Mouse (Mus musculus) frontal cortex, postnatal 25 days (tissue): ENCODE measurements around the gene Ptpn11.

Experiments used
- DNase-seq, 2 experiments: peaks; one replicate each; pipeline ENCODE4 v3.0.0; 2022; ENCODE audit warnings: low spot score in 2 of 2

Ptpn11 gene

DNA sequence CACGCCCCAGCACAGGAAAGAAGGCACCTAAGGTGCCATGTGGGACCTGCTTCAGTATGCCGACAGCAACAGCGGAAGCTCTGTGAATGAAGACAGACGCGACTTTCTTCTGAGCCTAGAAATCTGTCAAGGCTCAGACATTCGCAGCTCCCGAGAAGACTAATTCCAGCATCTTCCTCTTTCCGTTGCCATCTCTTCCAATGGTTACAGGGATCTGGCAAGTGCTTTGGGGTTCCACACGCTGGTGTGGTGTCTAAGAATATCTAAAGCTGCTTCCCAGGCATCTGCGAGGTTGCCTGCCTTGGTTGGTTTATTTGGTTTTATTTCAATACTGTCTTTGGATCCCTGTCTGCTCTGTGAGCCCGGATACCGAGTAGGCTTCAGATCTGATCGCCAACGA, 65.6 kb downstream of the Ptpn11 start:
- DNase-seq, result no peak

DNA sequence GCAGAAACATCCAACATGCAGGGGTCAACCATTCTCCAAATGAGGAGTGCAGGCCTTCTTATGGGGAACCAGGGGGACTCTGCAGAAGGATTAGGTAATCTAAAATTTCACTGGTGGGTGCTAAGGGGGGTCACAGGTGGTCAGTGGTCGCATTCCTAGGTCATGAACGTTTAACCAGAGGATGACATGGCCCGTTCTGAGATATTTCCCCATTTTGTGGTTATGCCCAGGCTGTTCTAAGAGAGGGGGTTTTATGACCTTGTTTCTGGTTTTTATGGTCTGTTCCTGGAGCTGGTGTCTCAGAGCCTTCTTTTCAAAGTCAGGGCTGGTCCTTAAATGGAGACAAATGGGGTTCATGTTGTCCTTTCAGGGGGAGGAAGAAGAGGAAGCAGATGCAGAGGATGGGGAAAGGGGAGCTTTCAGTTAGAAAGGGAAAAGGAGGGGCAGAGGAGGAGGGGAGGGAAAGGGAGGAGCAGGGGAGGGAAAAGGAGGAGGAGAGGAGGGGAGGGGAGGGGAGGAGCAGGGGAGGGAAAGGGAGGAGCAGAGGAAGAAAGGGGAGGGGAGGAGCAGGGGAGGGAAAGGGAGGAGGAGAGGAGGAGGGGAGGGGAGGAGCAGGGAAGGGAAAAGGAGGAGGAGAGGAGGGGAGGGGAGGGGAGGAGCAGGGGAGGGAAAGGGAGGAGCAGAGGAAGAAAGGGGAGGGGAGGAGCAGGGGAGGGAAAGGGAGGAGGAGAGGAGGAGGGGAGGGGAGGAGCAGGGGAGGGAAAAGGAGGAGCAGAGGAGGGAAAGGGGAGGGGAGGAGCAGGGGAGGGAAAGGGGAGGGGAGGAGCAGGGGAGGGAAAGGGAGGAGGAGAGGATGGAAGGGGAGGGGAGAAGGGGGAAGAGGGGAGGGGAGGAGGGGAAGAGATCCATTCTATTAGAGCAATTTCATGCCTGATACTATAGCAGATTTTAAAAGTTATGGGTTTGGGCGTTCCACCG, 66.7 kb downstream of the Ptpn11 start:
- no peak for DNase-seq

DNA sequence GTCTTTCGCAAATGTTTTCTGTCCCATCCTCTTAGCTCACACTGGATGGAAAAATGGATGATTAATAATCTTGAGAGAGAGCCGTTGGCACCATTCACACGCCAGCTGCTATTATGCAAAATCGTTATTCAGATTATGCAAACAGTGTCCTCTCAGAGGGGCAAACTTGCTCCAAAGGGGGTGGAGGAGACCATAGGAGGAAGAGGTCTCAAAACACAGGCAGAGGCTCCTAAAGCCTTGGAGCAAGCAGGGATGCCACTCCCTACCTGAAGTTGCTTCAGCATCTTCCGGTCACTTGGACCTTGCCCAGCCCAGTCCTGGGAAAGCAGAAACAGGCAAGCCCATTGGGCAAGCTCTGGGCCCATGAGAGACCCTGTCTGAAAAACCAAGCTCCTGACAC, 67.8 kb downstream of the Ptpn11 start:
- DNase-seq, result no peak

DNA sequence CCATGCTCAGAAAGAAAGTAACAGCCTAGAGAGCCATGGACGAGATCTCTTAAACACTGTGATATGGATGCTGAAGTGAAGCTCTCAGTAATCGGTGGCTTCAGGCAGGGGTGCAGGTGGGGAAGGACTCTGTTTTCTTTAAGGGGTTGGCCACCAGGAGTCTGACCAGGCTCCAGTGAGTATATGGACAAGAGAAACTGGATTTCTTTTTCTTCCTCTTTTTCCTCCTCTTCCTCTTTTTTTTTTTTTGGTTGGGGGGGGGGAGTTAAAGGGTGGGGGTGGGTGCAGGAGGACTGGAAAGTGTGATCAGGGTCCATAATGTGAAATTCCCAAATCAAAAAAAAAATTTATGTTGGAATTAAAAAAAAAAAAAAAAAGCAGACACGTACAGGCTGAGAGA, 68.6 kb downstream of the Ptpn11 start:
- no peak for DNase-seq

DNA sequence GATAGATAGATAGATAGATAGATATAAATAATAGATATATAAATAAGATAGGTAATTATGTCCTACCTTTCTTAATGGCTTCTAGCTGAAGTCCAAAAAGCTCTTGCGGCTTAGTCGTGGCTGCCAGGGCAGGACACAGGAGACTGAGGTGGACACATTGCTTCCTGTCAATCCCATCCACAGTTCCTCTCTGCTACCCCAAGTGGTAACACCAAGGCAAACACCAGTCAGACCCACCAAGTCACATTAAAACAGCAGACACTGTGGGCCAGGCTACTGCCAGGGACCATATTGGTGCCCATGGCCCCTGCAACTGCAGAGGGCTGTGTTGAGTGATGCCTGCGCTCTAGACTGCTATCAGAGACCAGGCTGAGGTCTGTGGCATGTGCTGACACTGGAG, 69.2 kb downstream of the Ptpn11 start:
- no peak for DNase-seq

DNA sequence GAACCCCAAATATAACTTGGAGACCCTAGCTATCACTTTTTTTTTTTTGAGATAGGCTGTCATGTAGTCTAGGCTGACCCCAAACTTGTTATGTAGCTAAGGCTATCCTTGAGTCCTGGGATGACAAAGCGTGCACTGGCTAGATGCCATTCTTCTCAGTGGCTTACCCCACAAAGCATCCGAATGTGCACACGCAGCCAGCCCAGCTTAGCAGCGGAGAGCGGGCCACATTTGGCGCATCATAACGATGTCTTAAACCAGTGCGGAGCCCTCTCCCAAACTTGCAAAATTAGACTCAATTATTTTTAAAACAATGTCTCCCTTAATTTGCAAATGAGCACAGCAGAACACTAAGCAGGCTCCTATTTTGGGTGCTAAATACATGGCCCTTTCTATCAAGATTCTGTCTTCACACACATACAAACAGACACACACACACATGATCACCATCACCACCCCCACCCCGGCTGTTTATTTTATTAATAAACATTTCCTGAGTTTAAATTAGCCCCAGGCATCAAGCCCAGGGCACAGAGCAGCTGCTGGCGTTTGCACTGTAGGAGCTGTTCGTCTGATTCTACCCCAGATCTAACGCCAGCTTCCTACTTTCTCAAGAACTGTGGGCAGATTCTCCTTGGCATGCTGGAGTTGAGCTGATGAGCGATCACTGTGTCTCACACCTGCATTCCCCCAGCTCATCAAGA, 71.7 kb downstream of the Ptpn11 start:
- no peak for DNase-seq

DNA sequence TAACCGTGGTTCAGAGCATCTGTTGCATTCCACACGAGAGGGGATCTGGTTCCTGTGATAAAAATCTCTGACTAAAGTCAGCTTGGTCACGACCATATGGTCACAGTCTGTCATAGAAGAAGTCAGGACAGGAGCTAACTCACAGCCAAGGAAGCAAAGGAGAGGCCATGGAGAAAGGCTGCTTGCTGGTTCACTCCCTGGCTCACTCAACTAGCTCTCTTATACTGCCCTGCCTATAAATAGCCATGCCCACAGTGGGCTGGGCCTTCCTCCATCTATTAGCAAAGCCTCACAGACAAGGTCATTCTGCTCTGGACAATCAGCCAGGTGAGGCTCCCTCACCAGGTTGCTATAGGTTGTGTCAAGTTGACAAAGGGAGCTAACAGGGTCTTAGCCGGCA, 72.9 kb downstream of the Ptpn11 start:
- DNase-seq, result no peak

DNA sequence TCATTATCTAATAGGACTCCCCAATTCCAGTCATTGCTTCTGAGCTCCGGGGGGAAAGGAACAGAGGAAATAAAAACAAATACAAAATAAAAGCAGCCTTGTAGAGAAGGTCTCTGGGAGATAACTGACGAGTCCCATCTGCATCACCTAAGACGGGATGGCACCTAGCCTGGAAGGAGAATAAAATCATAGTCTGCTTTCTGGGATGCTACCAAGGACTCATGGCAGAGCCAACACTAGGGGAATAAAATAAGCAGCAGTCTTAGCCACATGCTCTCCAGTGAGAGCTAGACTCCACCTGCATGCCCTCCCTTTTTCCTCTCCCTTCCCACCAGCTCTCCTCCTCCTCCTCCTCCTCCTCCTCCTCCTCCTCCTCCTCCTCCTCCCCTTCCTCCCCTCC, 74.3 kb downstream of the Ptpn11 start:
- no peak for DNase-seq

DNA sequence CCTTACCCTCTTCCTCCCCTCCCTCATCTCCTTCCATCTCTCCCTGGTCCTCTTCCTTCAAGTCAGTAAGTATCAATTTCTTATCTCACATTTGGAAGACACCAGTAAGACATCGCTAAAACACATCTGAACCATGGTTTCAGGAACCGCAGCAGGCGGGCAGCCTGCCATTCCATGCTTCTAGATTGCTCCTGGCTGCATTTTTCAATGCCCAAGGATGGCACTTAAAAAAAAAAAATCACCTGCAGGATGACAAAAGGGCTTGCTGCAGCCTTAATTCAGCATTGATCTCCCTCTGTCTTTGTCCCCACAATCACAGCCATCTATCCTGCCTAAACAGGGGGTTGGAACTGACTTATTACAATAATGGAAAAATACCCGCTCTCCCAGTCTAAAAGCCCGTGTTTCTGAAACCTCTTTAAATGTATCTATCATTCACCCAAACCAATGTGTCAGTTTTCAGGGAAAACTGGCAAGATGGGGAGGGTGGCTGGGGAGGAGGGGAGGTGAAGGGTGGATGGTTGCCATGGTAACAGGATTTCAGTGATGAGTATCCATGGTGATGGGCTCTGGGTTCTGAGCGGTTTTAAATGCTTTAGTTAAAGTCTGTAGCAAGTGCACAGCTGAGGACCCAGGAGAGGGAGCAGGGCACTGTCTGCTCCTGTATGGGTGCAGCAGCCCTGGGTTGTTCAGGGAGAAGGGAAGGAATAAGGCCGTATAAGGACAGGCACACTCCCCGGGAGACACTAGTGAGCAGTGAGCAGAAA, 75.6 kb downstream of the Ptpn11 start:
- no peak for DNase-seq

DNA sequence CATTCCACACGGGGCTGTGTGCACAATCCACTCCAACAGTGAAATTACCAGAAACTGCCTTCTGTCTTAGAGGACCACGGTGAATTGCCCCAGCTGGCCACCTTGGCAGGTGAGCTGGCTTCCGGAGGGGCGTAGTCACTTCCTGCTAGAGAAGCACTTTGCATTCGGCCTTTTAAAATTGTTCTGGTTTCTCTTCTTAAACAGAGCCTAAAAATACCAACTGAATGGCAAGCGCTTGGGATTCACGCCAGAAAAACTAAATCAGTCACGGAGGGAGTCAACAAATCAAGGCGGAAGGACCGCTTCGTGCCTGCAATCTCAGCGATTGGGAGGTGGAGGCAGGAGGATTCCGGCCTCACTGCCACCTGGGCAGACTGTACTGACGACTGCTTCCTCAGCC, 77.0 kb downstream of the Ptpn11 start:
- no peak for DNase-seq

DNA sequence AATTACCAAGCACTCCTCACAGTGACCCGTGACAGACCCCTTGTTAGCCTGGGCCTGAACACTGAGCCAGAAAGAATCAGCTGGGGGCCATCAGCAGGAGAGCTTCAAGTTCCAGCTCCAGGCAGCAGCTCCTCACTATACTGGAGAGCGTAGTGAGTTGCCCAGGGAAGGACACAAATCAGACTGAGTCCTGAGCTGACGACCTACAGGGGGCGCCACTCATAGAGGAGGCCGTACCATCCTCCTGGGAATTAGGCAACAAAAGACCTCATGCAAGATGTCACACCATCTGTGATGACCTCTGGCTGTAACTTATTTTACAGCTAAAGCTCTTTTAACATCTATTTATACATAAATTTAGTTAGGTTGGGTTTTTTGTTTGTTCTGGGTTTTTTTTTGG, 78.8 kb downstream of the Ptpn11 start:
- DNase-seq, result no peak

DNA sequence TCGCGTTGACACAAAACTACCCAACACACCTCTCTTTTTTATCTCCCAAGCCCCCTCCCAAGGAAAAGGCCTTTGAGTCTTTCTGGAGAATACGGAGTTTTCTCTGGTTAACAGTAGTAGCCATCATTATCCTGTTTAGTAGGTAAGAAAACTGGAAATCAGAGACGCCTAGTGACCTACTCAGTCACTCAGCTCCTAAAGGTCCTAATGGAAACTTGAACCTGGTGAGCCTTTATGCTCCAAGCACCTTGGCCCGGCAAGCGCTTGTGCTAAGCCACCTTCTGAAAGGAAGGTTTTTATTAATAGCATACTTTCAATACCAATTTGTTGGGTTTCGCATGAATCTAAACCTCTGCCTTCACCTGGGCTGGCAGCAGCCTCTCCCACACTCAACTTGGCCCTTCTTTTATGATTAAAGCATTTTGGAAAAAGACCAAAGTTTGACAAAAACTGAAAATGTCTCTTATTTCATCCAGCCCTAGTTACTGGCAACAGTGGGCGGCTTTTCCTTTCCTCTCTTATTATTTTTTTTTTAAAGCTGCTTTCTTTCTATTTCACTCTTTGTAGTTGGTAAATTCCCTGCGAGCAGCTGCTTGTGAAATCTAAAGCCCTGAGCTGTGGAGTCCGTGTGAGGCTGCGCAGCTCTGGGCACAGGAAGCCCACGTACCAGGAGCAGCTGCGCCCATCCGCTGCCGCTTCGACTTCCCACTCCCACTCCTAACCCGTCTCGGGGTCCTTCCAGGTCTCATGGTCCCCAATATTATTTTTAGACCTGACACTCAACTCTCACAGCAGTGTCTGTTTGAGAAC, 79.9 kb downstream of the Ptpn11 start:
- no peak for DNase-seq

DNA sequence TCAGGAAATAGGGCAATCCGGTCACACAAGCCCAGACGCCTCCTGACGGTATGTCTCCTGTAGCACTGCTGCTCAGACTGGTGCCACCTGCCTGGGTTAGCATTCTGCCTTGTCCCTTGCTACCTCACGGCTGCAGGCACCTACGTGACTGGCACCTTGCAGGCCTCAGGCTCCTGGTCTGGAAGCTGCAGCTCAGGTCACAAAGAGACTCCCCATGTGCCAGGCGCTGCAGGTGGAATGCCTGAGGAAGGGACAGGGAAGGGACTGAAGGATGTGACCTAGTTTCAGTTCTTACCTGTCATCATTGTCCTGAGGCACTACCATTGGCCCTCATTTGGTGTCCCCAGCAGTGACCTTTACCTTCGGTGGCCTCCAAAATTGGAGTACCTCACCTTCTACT, 82.0 kb downstream of the Ptpn11 start:
- no peak for DNase-seq

DNA sequence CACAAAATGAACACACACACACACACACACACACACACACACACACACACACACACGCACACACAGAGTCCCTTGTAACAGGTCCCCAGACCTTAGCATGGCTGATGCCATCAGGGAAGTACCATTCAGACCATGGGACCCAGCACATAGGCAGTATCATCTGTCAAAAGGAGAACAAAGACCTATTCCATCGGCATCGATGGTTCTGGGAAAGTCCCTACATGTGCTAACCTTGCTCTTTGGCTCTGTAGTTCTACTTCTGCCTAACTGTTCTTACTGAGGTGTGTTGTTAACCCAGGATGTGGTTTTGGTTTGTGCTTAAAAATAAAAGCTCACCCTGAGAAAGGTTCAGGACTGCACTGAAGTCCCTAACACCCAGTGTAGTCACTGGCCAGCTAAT, 84.3 kb downstream of the Ptpn11 start:
- DNase-seq, result no peak

DNA sequence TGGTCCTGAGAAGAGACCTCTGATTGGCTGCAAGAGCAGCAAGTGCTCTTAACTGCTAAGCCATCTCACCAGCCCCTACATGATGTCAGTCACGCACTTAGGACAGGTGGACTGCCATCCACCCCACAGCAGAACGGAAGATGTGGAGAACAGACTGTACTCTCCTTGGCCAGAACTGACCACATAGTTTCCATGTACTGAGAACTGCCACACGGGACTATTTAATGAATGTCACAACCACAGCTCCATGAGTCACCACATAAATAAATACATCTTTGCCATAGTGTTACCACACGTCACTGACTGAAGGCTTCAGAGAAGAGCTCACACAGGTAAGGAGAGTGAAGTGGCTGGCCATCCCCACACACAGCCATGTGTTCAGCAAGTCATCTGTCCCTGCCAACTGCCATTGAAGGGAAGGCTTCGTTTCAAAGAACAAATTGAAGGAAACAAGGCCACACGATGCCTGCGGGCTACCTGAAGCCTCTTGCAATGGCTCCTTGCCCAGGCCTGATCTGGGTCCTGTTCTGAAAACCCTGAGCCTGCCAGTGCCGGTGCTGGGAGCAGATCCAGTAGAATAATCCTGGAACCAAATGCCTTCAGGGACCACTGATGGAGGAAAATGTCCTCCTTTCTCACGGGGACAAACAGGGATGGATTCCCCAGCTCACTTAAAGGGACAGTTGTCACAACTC, 90.2 kb downstream of the Ptpn11 start:
- DNase-seq, result no peak

DNA sequence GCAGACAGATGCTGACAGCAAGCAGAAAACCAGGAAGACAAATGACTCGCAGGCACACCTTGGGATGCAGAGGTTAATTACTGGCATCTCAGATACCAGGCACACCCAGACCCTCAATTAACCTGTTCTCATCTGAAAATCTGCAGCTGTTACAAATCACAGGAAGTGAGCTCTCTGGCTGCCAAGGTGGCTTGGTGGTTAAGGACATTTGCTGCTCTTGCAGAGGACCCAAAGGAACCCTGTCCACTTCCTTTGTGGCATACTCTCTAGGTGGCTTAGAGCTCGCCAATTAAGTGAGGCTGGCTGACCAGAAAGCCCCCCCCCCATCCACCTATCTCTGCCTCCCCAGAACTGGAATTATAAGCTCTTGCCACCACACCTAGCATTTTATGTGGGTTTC, 91.1 kb downstream of the Ptpn11 start:
- DNase-seq, result no peak

DNA sequence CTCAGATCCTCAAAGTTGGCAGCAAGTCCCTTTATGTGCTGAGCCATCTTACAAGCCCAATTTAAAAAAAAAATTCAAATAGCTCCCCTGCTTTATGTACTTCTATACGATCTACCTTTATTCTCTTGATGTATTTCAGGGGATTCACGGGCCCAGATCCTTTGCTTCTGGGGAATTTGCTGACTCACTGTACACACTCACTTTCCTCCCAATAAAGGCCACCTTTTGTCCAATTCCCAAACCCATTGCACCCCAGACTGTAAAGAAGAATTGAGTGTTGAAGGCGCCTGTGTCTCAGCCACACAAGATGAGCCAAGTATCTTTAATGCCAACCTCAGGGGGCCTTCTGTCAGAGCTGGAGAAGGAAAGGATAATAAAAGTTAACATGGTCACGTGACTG, 93.2 kb downstream of the Ptpn11 start:
- no peak for DNase-seq

DNA sequence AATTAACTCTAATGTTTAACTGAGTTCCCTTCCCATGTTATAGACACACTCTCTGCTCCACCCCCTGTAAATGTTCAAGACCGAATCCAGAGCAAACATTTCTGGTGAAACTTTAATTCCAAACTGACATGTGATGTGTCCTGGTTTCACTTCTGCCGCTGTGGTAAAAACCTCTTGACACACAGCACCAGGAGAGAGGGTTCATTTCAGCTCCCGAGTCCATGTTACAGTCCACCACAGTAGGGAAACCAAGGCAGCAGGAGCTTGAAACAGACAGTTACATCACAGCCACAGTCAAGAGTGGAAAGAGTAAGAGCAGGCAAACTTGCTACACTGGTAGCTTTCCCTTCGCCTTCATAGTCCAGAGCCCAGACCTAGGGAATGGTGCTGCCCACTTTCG, 94.5 kb downstream of the Ptpn11 start:
- no peak for DNase-seq

DNA sequence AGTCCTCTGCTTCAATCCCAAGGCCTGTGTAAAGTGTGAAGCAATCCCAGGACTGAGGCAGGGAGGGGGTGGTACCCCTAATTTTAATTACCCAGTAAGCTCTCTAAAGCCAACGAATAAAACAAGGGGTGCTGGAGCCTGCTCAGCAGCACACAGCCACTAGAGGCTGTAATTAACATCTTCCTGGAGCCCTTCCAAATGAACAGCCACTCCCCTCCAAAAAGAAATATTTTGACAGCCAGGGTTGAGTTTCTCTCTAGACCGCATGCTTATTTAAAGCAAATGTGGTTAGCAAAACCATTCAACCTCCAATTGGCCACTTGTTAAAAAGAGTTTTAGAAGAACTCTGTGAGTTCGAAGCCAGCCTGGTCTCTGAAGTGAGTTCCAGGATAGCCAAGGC, 97.9 kb downstream of the Ptpn11 start:
- no peak for DNase-seq

DNA sequence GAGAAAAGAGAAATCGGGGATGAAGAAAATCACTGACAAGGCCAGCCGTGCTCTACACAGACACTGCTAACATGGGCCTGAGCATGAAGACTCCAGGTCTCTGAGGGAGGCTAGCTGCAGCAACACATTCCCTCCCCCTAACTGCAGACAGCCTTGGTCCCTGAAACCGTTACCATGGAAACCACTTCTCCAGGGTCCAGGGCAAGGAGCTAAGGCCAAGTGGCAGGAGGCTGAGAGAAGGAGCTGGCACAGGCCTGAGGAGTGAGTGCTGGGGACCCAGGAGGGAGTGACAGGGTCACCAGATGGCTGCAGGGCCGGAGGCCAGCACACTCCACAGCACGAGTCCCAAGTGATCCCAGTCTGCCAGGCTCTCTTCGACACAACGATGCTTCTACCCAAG, 101.5 kb downstream of the Ptpn11 start:
- no peak for DNase-seq

DNA sequence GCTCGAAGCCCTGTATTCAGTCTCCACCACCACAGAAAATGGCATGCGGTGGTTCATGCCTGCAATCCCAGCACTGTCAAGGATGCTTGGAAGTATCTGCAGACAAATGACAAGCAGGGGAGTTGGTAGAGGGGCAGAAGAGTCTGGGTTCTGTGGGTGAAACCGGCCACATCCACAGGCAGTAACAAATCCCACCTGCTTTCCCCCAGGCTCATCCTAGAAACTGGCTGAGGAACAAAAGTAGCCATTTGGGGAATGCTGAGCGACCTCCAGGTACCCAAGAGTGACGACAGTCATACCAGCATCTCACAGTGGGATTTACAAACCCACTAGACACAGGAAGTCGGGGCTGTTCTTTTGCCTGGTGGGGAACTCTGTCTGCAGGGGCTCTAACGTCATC, 103.5 kb downstream of the Ptpn11 start:
- DNase-seq, result no peak
